Mouse (Mus musculus) brain, embryonic 14.5 days (tissue): ENCODE data around the gene Nub1.

Experiments used
- CTCF ChIP-seq: fragments of 200-500 bp; IDR thresholded peaks from 2 replicates; pipeline ENCODE4 v1.5.1; 2012; ENCODE audit warnings: inconsistent platforms, mild to moderate bottlenecking, moderate library complexity, borderline replicate concordance; ENCODE audit not compliant: insufficient read depth, insufficient read length; ENCODE audit errors: extremely low read depth
- POLR2A ChIP-seq: fragments of 200-500 bp; IDR thresholded peaks from 2 replicates; pipeline ENCODE4 v1.6.1; 2012; ENCODE audit warnings: mild to moderate bottlenecking, inconsistent platforms, borderline replicate concordance; ENCODE audit not compliant: poor library complexity, insufficient read depth, insufficient read length, severe bottlenecking; ENCODE audit errors: extremely low read depth

GRCm38 (mm10) chr5:24747533-24747932 is 62.2 kb downstream of the Nub1 start:
- no peak for TF ChIP-seq CTCF
- no peak for TF ChIP-seq POLR2A
